Mouse (Mus musculus) neutrophil, adult 83 days (primary cell): ENCODE measurements around the gene H2-T23. TPM values are rescaled to one million over a fixed set of nuclear protein-coding genes. Genes with fewer than 3 reads are reported as not detected.

Experiments
- total RNA-seq, 2 experiments: library from RNA; stranded (reverse); gene quantifications; one replicate each; pipeline ENCODE4 v1.2.4; 2023

Gene H2-T23
- total RNA-seq = 100 to 1,000 TPM; 152 to 158 TPM

DNA sequence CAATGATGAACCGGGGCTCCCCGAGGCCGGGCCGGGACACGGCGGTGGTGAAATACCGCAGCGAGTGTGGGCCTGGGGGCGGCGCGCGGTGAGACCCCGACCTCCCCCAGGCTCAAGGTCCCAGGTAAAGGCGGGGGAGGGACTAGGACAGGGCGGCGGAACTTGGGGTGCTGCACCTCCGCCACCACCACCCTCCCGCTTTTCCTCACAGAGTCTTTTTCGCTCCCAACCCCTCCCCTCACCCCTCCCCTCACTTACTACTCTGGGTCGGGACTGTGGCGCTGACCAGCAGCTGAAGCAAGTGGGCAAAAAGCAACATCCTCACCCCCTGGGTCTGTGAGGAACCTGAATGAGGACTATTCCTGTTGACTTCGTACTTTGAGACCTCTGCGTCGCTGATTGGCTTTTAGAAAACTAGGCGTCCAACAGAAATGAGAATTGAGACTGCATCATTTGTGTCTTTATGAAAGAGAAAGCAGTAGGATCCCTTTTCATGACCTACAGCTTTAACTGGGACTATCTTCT, at the start of gene H2-T23:
Gene H2-T23, minus strand, starts transcription at position 505 of the 525 bp plus-strand sequence.

DNA sequence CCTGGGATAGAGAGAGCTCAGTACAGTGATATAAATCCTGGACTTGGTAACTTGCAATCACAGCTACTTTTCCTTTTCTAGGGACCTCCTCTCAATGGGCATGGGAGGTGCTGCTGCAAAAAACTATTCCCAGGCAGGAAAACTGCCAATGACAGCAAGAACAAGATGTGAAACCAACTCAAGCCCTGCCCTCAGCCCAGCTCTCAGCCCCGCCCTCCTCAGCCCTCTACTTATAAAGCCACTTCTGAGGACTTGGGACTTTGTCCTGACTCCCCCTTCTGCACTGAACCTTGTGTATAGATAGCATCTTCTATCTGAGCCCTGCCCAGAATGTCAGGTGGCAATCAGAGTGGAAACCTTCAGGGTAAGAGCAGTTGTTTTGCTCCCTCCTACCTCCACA, 25.7 kb upstream of the H2-T23 start, which contains the start of gene Gm11127:
Gene Gm11127, minus strand, starts transcription at position 10 of the 400 bp plus-strand sequence.

DNA sequence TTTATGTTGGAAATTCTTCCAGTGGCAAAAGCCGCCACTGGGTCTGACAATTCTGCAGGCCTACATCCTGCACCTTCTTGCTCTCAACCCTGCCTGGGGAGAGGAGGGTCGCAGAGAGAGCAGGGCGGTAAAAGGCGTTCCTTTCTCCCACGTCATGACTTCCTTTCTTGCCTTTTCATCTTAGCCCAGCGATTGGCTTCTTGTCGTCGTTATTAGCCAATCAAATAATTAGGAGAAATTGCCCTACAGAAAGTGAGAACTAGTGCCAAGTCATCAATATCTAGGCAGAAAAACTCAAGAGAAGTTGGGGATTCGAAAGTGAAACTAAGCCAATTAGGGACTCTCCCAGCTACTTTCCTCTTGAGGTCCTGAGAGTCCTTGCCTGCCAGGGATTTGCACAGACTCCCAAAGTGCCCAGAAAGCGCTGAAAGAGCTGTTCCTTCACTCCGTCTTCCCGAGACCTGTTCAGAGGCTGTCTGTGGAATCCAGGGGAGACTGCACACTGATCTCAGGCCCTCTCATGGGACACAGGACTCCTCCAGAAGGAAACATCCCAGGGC, 10.0 kb upstream of the H2-T23 start, which contains the start of the genes H2-T22 and Gm6034:
Gene H2-T22, minus strand, starts transcription at position 138 of the 560 bp plus-strand sequence.
Gene Gm6034, plus strand, starts transcription at position 352 of the 560 bp plus-strand sequence.

DNA sequence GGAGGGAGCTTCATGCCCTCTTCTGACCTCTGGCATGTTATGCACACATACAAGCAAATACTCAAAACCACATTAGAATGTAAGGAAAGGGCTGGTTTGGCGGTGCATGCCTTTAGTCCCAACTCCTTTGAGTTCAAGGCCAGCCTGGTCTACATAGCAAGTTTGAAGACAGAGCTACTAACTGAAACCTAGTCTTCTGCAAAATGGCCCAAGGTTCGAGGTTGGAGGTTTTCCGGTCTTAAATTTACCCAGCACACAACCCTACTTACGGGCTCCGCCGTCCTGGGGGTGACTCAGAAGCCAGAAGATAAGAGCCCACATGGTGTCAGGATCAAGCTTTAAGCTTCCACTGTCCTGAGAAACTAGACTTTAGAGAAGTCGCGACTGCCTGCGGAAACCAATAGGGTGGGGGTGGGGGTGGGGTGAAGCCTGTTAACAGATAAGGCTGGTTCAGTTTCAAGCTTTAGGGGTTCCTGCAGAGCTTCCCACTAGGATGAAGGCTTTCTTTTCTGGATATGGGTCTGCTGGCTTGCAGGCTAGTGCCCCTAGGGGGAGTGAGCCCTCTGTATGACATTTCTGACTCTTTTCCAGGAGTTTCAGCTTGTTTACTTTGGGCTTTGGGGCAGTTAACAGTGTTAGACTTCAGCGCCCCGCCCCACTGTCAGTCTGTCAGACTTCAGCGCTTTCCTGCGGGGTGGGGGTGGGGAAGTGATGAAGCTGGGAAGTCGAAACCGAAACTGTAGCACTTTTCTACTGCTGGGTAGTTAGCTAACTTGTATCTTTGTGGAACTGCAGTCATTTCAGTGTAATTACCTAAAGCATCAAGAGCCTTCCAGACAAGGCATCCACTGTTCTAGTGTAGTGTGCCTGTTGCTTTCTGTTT, 12.2 kb downstream of the H2-T23 start, which contains the start of gene H2-T24:
Gene H2-T24, minus strand, starts transcription at position 370 of the 883 bp plus-strand sequence.

Other genes with a start within 250 kb of the H2-T23 start
- 100 to 1,000 TPM; 101 to 116 TPM for gene Ier3, start 211.2 kb downstream of the H2-T23 start, total RNA-seq
- 100 to 1,000 TPM; 163 to 179 TPM for gene Flot1, start 209.6 kb downstream of the H2-T23 start, total RNA-seq
- 100 to 1,000 TPM; 489 to 531 TPM for gene Tubb5, start 194.5 kb downstream of the H2-T23 start, total RNA-seq
- 10 to 100 TPM; 37.2 to 40.1 TPM for gene Mdc1, start 191.3 kb downstream of the H2-T23 start, total RNA-seq
- 10 to 100 TPM; 41.2 to 45.3 TPM for gene Nrm, start 171.5 kb downstream of the H2-T23 start, total RNA-seq
- 100 to 1,000 TPM; 261 to 289 TPM for gene Ppp1r18, start 167.3 kb downstream of the H2-T23 start, total RNA-seq
- gene Dhx16, start 153.0 kb downstream of the H2-T23 start, total RNA-seq = 10 to 100 TPM; 66.1 to 74.8 TPM
- 10 to 100 TPM; 12.3 to 12.7 TPM for gene 2310061I04Rik, start 135.4 kb downstream of the H2-T23 start, total RNA-seq
- 10 to 100 TPM; 13.7 to 14.9 TPM for gene Atat1, start 122.8 kb downstream of the H2-T23 start, total RNA-seq
- 10 to 100 TPM; 16.8 to 20.6 TPM for gene Mrps18b, start 116.5 kb downstream of the H2-T23 start, total RNA-seq
- gene Ppp1r10, start 116.4 kb downstream of the H2-T23 start, total RNA-seq = 100 to 1,000 TPM; 215 to 217 TPM
- 10 to 100 TPM; 62.8 to 64.8 TPM for gene Abcf1, start 63.1 kb downstream of the H2-T23 start, total RNA-seq
- gene Gnl1, start 53.0 kb downstream of the H2-T23 start, total RNA-seq = 10 to 100 TPM; 38.0 to 39.9 TPM
- gene Prr3, start 52.6 kb downstream of the H2-T23 start, total RNA-seq = 10 to 100 TPM; 20.8 to 21.4 TPM
- gene H2-T24, start 12.3 kb downstream of the H2-T23 start, total RNA-seq = 10 to 100 TPM; 34.1 to 43.9 TPM
- 10 to 100 TPM; 26.7 to 31.3 TPM for gene H2-T22, start 9.9 kb upstream of the H2-T23 start, total RNA-seq
- under 1 TPM in 1 of 2 experiments, not detected in 1; 0.35 TPM for gene Gm6034, start 10.1 kb upstream of the H2-T23 start, total RNA-seq
- 10 to 100 TPM; 28.3 to 31.6 TPM for gene Gm11127, start 25.5 kb upstream of the H2-T23 start, total RNA-seq
- under 1 TPM in 1 of 2 experiments, not detected in 1; 0.31 TPM for gene Gm19684, start 88.8 kb upstream of the H2-T23 start, total RNA-seq
- gene Gm7030, start 96.6 kb upstream of the H2-T23 start, total RNA-seq = 1 to 10 TPM; 1.4 to 1.5 TPM
- not detected for gene Gm8909, start 135.7 kb upstream of the H2-T23 start, total RNA-seq
- gene H2-T3, start 157.4 kb upstream of the H2-T23 start, total RNA-seq = not detected
- 10 to 100 TPM; 41.6 to 47.7 TPM for gene Rpp21, start 225.2 kb upstream of the H2-T23 start, total RNA-seq
- 10 to 100 TPM; 32.0 to 34.1 TPM for gene Trim39, start 239.4 kb upstream of the H2-T23 start, total RNA-seq